Mouse (Mus musculus) heart, postnatal 0 days (tissue): ENCODE data around the gene Scfd2. TPM values are rescaled to one million over a fixed set of nuclear protein-coding genes. Genes with fewer than 3 reads are reported as not detected.

ENCODE experiments used
- ATAC-seq: fragments of 200-750 bp; cut with Nextera tagmentation; 2 replicates; pipeline ENCODE4 v1.8.0; 2017; ENCODE audit warnings: low read depth, moderate number of reproducible peaks, moderate library complexity; ENCODE audit not compliant: insufficient read depth
- DNase-seq: peaks from one replicate; pipeline ENCODE4 v3.0.0-alpha.2; 2016; ENCODE audit warnings: low spot score
- H3K27ac ChIP-seq: fragments of 300-500 bp; sonication (generic); 2 replicates; pipeline ENCODE4 v1.5.1; 2014; ENCODE audit warnings: low read depth, mild to moderate bottlenecking
- H3K27me3 ChIP-seq: fragments of 300-500 bp; sonication (generic); 2 replicates; pipeline ENCODE4 v1.6.1; 2014; ENCODE audit warnings: low read length, mixed read lengths; ENCODE audit not compliant: control insufficient read depth, insufficient read depth
- H3K36me3 ChIP-seq: fragments of 300-500 bp; sonication (generic); replicated peaks from 2 replicates; pipeline ENCODE4 v1.6.1; 2014; ENCODE audit warnings: low read length, mixed read lengths; ENCODE audit not compliant: control insufficient read depth, insufficient read depth
- H3K4me1 ChIP-seq: fragments of 300-500 bp; sonication (generic); 2 replicates; pipeline ENCODE4 v1.6.1; 2014; ENCODE audit warnings: antibody characterized with exemption; ENCODE audit not compliant: control insufficient read depth, insufficient read depth
- H3K4me2 ChIP-seq: fragments of 300-500 bp; sonication (generic); 2 replicates; pipeline ENCODE4 v1.6.1; 2014; ENCODE audit warnings: low read depth, mild to moderate bottlenecking, low read length, moderate library complexity
- H3K4me3 ChIP-seq: fragments of 300-500 bp; sonication (generic); 2 replicates; pipeline ENCODE4 v1.5.1; 2014; ENCODE audit warnings: low read depth, low read length
- H3K9ac ChIP-seq: fragments of 300-500 bp; sonication (generic); replicated peaks from 2 replicates; pipeline ENCODE4 v1.6.1; 2014; ENCODE audit warnings: low read depth, low read length, mixed read lengths
- H3K9me3 ChIP-seq: fragments of 300-500 bp; sonication (generic); replicated peaks from 2 replicates; pipeline ENCODE4 v1.6.1; 2016; ENCODE audit warnings: low read length; ENCODE audit not compliant: control insufficient read depth
- CTCF ChIP-seq: IDR thresholded peaks from 2 replicates; pipeline ENCODE4 v1.5.1; 2016; ENCODE audit warnings: antibody characterized with exemption, control low read depth, low read depth
- EP300 ChIP-seq: IDR thresholded peaks from 2 replicates; pipeline ENCODE4 v1.6.1; 2016; ENCODE audit warnings: antibody characterized with exemption, low read depth
- WGBS: fragments of 180-500 bp; shearing (Covaris S2); extraction: QIAGEN DNeasy Blood & Tissue Kit; methylation state at CpG from one replicate; pipeline ENCODE4 v1.1.7; 2014; 5-methylcytosine and 5-hydroxymethylcytosine counted together
- polyA plus RNA-seq: library from polyadenylated mRNA; unstranded; fragments of >200 nt; fragmentation: Nextera tagmentation; extraction: Ambion mirVana; gene quantifications from 2 replicates; pipeline ENCODE4 v1.2.1, GENCODE M21; 2015
- total RNA-seq: library from RNA; depleted of rRNA; stranded (reverse); fragments of >200 nt; gene quantifications from 2 replicates; pipeline ENCODE4 v1.2.3, GENCODE M21; 2014; ENCODE audit warnings: low replicate concordance

The Scfd2 gene
- total and polyA plus RNA-seq, 2 experiments from 2014 or later, result 14.2 to 24.3 TPM

DNA sequence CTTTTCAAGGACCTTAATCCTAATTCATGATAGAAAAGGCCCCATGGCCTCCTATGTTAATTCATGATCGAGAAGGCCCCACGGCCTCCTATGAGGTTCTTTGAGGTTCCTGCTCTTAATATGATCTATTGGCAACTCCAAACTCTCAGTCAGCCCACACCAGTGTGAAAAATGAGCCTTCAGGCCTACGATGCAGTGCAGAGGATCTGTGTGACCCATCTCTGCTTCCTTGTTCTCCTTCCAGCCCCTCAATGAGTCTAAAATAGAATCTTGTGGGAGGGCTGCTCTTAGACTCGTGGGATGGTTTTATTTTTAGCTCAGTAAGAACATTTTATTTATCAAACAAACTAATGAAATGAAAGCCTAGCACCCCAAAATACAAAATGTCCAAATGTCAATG, 274.9 kb downstream of the Scfd2 start:
- Histone ChIP-seq H3K9ac (no peak overlapping the region), H3K27ac (peak overlapping the region; percentile 85), H3K4me3 (no peak overlapping the region), H3K4me2 (no peak overlapping the region), H3K36me3 (no peaks in the 10 kb centered on the region), H3K9me3 (no peaks in the 10 kb centered on the region), H3K4me1 (peaks cover 51% of the 10 kb centered on the region), H3K27me3 (no peaks in the 10 kb centered on the region)
- TF ChIP-seq CTCF (no peak), EP300 (0 out of 2 replicates have a peak, but pooled peaks have one; percentile 55)
- peak; percentile 52; the same call in 1 of the 2 replicates for ATAC-seq
- peak; percentile 69 for DNase-seq
- WGBS, result 31% methylated on average over 4 of the region's 4 CpGs

DNA sequence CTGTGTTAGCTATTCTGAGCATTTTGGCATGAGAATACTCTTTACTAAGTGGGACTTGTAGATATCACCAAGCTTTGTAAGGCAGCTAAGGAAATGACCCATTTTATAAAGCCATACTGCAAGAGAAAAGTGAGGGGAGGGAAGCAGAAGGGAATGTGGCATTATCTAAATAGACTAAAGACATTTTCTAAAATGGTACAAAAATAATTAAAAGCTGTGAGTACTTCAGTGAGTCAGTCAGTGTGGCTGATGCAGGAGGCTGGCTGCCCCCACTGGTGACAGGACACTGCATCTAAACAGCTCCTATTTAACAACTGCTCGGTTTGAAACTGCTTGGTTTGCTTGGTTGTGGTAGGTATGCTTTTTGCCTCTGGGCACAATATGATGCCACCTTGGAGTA, 276.6 kb downstream of the Scfd2 start:
- Histone ChIP-seq H3K4me3 (no peak overlapping the region), H3K4me1 (peaks cover 37% of the 10 kb centered on the region), H3K9me3 (no peaks in the 10 kb centered on the region), H3K9ac (no peak overlapping the region), H3K27ac (no peak overlapping the region), H3K27me3 (no peaks in the 10 kb centered on the region), H3K4me2 (no peak overlapping the region), H3K36me3 (no peaks in the 10 kb centered on the region)
- no peak for DNase-seq
- no peak for TF ChIP-seq EP300
- no peak for TF ChIP-seq CTCF
- 73% methylated on average over 1 of the region's 1 CpGs for WGBS
- ATAC-seq, result no peak

DNA sequence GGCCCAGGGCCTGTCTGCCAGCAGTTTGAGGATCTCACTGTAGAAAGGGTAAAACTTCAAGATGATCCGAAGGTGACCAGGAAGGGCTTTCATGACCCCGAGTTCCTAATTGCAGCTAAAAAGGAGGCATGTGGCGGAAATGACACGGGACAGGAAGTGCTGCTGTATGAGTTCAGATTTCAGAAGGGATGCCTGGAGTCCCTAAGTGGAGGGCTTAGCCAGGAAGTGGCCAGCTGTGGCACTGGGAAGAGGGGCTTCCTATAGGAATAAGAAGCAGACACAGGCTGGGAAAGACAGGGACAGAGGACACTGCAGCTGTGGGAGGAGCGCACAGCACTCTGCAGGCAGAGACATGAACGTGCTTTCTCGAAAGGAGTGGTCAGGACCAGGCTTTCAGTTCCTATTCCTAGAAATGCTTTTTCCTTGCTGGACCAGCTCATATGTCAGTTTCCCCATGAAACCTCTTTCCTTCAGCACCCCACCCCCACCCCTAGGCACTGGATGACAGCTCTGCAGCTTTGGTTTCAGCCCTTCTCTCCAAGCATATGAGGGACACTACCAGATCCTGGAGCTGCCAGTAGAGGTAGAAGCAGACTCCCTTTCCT, 277.7 kb downstream of the Scfd2 start:
- DNase-seq (no peak), ATAC-seq (no peak)
- no peak for TF ChIP-seq CTCF
- no peak for TF ChIP-seq EP300
- H3K27me3 ChIP-seq, result no peaks in the 10 kb centered on the region
- WGBS, result 59% methylated on average over 7 of the region's 7 CpGs
- no peak overlapping the region for H3K4me2 ChIP-seq
- no peaks in the 10 kb centered on the region for H3K9me3 ChIP-seq
- H3K4me1 ChIP-seq, result peaks cover 33% of the 10 kb centered on the region
- no peaks in the 10 kb centered on the region for H3K36me3 ChIP-seq
- no peak overlapping the region for H3K9ac ChIP-seq
- no peak overlapping the region for H3K4me3 ChIP-seq
- H3K27ac ChIP-seq, result peak overlapping the region; percentile 37

DNA sequence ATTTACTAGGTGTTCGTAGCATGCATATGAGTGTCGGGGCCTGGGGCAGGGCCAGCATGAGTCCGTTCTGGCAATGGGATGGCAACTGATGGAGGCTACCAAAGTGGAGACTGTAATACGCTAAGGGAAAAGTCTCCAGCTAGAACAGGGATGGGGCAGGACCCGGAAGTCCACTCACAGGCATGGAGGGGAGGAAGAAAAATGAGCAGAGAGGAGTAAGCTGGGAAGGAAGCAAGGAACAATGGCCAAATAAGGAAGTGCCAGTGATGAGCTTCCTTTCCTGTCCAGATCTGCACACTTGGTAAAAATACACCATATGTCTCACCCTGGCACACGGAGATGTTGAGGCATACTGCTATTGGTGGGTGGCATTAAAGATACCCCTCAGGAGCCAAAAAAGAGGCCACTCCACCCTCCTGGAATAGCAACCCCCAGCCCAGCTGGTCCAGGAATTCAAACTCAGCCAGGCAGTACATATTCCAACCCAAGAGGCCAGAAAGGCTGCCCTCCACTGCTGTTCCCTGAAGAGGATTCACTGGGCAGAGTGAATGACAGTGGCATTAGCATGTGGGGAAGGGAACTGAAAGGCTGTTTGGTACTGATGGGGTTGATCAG, 278.8 kb downstream of the Scfd2 start:
- H3K27me3 ChIP-seq, result no peaks in the 10 kb centered on the region
- ATAC-seq (no peak), DNase-seq (no peak)
- H3K4me1 ChIP-seq, result peaks cover 33% of the 10 kb centered on the region
- no peak overlapping the region for H3K27ac ChIP-seq
- TF ChIP-seq CTCF (no peak), EP300 (no peak)
- no peaks in the 10 kb centered on the region for H3K36me3 ChIP-seq
- WGBS, result 77% methylated on average over 6 of the region's 6 CpGs
- H3K4me3 ChIP-seq, result no peak overlapping the region
- H3K9me3 ChIP-seq, result no peaks in the 10 kb centered on the region
- no peak overlapping the region for H3K4me2 ChIP-seq
- 0 out of 2 replicates have a peak overlapping the region, but pooled peaks have one; percentile 20 for H3K9ac ChIP-seq

DNA sequence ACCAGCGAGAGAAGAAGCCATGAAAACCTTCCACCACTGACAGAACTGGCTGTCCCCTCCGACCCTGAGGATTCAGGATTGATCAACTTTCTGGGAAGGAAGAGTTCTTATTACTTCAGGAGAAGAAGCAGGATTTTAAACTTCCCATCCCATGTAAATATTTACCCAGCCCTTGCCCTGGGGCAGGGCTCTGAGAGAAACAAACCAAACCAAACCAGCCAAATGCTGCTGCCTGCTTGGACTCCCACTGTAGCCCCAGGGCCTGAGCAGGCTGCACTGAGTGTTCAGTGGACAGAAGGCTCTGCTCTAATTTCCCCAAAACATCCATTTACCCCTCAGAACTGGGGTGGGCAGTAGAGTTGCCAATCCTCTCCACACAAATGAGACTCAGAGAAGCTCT, 280.6 kb downstream of the Scfd2 start:
- Histone ChIP-seq H3K27ac (no peak overlapping the region), H3K9ac (no peak overlapping the region), H3K4me3 (no peak overlapping the region), H3K27me3 (no peaks in the 10 kb centered on the region), H3K9me3 (no peaks in the 10 kb centered on the region), H3K36me3 (no peaks in the 10 kb centered on the region), H3K4me2 (no peak overlapping the region), H3K4me1 (peaks cover 32% of the 10 kb centered on the region)
- ATAC-seq (no peak), DNase-seq (no peak)
- WGBS, result 81% methylated on average over 2 of the region's 2 CpGs
- TF ChIP-seq EP300 (no peak), CTCF (no peak)

DNA sequence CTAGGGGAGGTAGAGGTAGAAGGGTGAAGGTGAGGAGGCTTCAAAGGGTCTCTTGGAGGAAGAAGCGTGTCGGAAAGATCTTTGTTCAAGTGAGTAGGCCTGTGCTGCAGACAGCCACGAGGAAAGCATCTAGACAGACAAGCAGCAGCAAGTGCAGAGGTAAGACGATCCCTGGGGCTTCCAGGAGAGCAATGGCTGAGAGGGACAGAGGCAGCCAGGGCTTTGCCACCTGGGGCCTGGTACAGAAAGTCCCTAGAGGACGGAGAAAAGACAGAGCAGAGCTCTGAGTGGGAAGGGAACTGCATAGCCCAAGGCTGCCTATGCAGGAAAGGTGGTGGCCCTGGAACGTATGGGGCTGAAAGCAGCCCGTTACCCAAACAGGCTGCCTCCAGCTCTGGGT, 281.3 kb downstream of the Scfd2 start:
- ATAC-seq, result no peak
- no peak for TF ChIP-seq EP300
- TF ChIP-seq CTCF, result no peak

More for the DNA sequence above, 281.3 kb downstream of the Scfd2 start:
- peaks cover 38% of the 10 kb centered on the region for H3K4me1 ChIP-seq
- H3K27me3 ChIP-seq, result no peaks in the 10 kb centered on the region
- no peak overlapping the region for H3K4me3 ChIP-seq
- no peak for DNase-seq
- H3K4me2 ChIP-seq, result no peak overlapping the region
- WGBS, result 78% methylated on average over 7 of the region's 7 CpGs
- H3K9ac ChIP-seq, result no peak overlapping the region
- H3K27ac ChIP-seq, result 0 out of 2 replicates have a peak overlapping the region, but pooled peaks have one; percentile 32
- H3K36me3 ChIP-seq, result no peaks in the 10 kb centered on the region
- H3K9me3 ChIP-seq, result no peaks in the 10 kb centered on the region
